Mouse (Mus musculus): Measurements from ENCODE around the gene Fhit. TPM values are rescaled to one million over a fixed set of nuclear protein-coding genes. Genes with fewer than 3 reads are reported as not detected.

The Fhit gene
- polyA plus RNA-seq, 1 experiment from 2014 or later = 6.7 TPM

- no peak overlapping the region for H3K9ac ChIP-seq (replicated peaks)
- no peaks in the 10 kb centered on the region for H3K4me1 ChIP-seq
- no peaks in the 10 kb centered on the region for H3K27me3 ChIP-seq
- 33% methylated on average over 1 of the region's 1 CpGs for WGBS
- no peak overlapping the region for H3K27ac ChIP-seq (replicated peaks)
- no peak for ATAC-seq (ENCODE audit: low FRiP score, low read depth)
- no peaks in the 10 kb centered on the region for H3K36me3 ChIP-seq
- H3K4me2 ChIP-seq (replicated peaks) = no peak overlapping the region
- H3K9me3 ChIP-seq = no peaks in the 10 kb centered on the region
- H3K4me3 ChIP-seq = no peak overlapping the region
These were observed 279.1 kb downstream of the Fhit start for GRCm38 (mm10) chr14:10882759-10883158.

GRCm38 (mm10) chr14:10880749-10881148 lies 281.1 kb downstream of the Fhit start:
- Histone ChIP-seq H3K27me3 (no peaks in the 10 kb centered on the region), H3K27ac (replicated peaks) (no peak overlapping the region), H3K36me3 (no peaks in the 10 kb centered on the region), H3K4me1 (no peaks in the 10 kb centered on the region), H3K9me3 (no peaks in the 10 kb centered on the region), H3K4me2 (replicated peaks) (no peak overlapping the region), H3K9ac (replicated peaks) (no peak overlapping the region), H3K4me3 (no peak overlapping the region)
- no peak for ATAC-seq (ENCODE audit: low FRiP score, low read depth)
- WGBS = 74% methylated on average over 2 of the region's 2 CpGs

GRCm38 (mm10) chr14:10874595-10875372 lies 287.1 kb downstream of the Fhit start:
- H3K4me3 ChIP-seq = no peak overlapping the region
- no peaks in the 10 kb centered on the region for H3K36me3 ChIP-seq
- H3K4me1 ChIP-seq = no peaks in the 10 kb centered on the region
- H3K4me2 ChIP-seq (replicated peaks) = no peak overlapping the region
- no peak overlapping the region for H3K9ac ChIP-seq (replicated peaks)
- no peaks in the 10 kb centered on the region for H3K9me3 ChIP-seq
- H3K27ac ChIP-seq (replicated peaks) = no peak overlapping the region
- 86% methylated on average over 3 of the region's 3 CpGs for whole genome bisulfite sequencing
- no peak for ATAC-seq (ENCODE audit: low FRiP score, low read depth)
- no peaks in the 10 kb centered on the region for H3K27me3 ChIP-seq

GRCm38 (mm10) chr14:10857606-10858005 lies 304.2 kb downstream of the Fhit start:
- Histone ChIP-seq H3K9me3 (no peaks in the 10 kb centered on the region), H3K27me3 (no peaks in the 10 kb centered on the region), H3K4me3 (no peak overlapping the region), H3K36me3 (no peaks in the 10 kb centered on the region), H3K4me1 (no peaks in the 10 kb centered on the region), H3K4me2 (replicated peaks) (no peak overlapping the region), H3K27ac (replicated peaks) (no peak overlapping the region), H3K9ac (replicated peaks) (no peak overlapping the region)
- 70% methylated on average over 3 of the region's 3 CpGs for WGBS
- ATAC-seq (ENCODE audit: low FRiP score, low read depth) = no peak

GRCm38 (mm10) chr14:10851936-10852335 lies 309.9 kb downstream of the Fhit start:
- 77% methylated on average over 1 of the region's 1 CpGs for WGBS
- Histone ChIP-seq H3K27ac (replicated peaks) (no peak overlapping the region), H3K4me2 (replicated peaks) (no peak overlapping the region), H3K4me1 (no peaks in the 10 kb centered on the region), H3K27me3 (no peaks in the 10 kb centered on the region), H3K36me3 (no peaks in the 10 kb centered on the region), H3K9ac (replicated peaks) (no peak overlapping the region), H3K4me3 (no peak overlapping the region), H3K9me3 (no peaks in the 10 kb centered on the region)
- no peak for ATAC-seq (ENCODE audit: low FRiP score, low read depth)

GRCm38 (mm10) chr14:10836001-10836400 lies 325.8 kb downstream of the Fhit start:
- Histone ChIP-seq H3K27me3 (no peaks in the 10 kb centered on the region), H3K9me3 (no peaks in the 10 kb centered on the region), H3K27ac (replicated peaks) (no peak overlapping the region), H3K4me3 (no peak overlapping the region), H3K36me3 (no peaks in the 10 kb centered on the region), H3K4me2 (replicated peaks) (no peak overlapping the region), H3K9ac (replicated peaks) (no peak overlapping the region), H3K4me1 (no peaks in the 10 kb centered on the region)
- WGBS = 84% methylated on average over 1 of the region's 1 CpGs
- ATAC-seq (ENCODE audit: low FRiP score, low read depth) = no peak

- no peaks in the 10 kb centered on the region for H3K36me3 ChIP-seq
- ATAC-seq (ENCODE audit: low FRiP score, low read depth) = no peak
These were observed 337.0 kb downstream of the Fhit start for GRCm38 (mm10) chr14:10824819-10825218.

GRCm38 (mm10) chr14:10813551-10813950 lies 348.3 kb downstream of the Fhit start:
- WGBS = 8% methylated on average over 2 of the region's 2 CpGs
- no peaks in the 10 kb centered on the region for H3K36me3 ChIP-seq
- no peaks in the 10 kb centered on the region for H3K4me1 ChIP-seq
- no peak overlapping the region for H3K4me3 ChIP-seq
- H3K27ac ChIP-seq (replicated peaks) = no peak overlapping the region
- no peak for ATAC-seq (ENCODE audit: low FRiP score, low read depth)
- no peak overlapping the region for H3K9ac ChIP-seq (replicated peaks)
- H3K4me2 ChIP-seq (replicated peaks) = no peak overlapping the region
- H3K9me3 ChIP-seq = no peaks in the 10 kb centered on the region
- no peaks in the 10 kb centered on the region for H3K27me3 ChIP-seq

More at GRCm38 (mm10) chr14:10824819-10825218, 337.0 kb downstream of the Fhit start:
- Histone ChIP-seq H3K4me3 (no peak overlapping the region), H3K27me3 (no peaks in the 10 kb centered on the region), H3K27ac (replicated peaks) (no peak overlapping the region), H3K4me1 (no peaks in the 10 kb centered on the region), H3K9ac (replicated peaks) (no peak overlapping the region), H3K4me2 (replicated peaks) (no peak overlapping the region), H3K9me3 (no peaks in the 10 kb centered on the region)
- WGBS = 72% methylated on average over 4 of the region's 4 CpGs

GRCm38 (mm10) chr14:10798489-10799180 lies 363.2 kb downstream of the Fhit start:
- no peak overlapping the region for H3K4me2 ChIP-seq (replicated peaks)
- no peaks in the 10 kb centered on the region for H3K4me1 ChIP-seq
- WGBS = 78% methylated on average over 4 of the region's 4 CpGs
- H3K4me3 ChIP-seq = no peak overlapping the region
- no peaks in the 10 kb centered on the region for H3K9me3 ChIP-seq
- H3K27me3 ChIP-seq = no peaks in the 10 kb centered on the region
- H3K27ac ChIP-seq (replicated peaks) = no peak overlapping the region
- ATAC-seq (ENCODE audit: low FRiP score, low read depth) = no peak
- H3K36me3 ChIP-seq = no peaks in the 10 kb centered on the region
- H3K9ac ChIP-seq (replicated peaks) = no peak overlapping the region

GRCm38 (mm10) chr14:10797595-10797994 lies 364.2 kb downstream of the Fhit start:
- Histone ChIP-seq H3K9me3 (no peaks in the 10 kb centered on the region), H3K4me1 (no peaks in the 10 kb centered on the region), H3K9ac (replicated peaks) (no peak overlapping the region), H3K36me3 (no peaks in the 10 kb centered on the region), H3K4me2 (replicated peaks) (no peak overlapping the region), H3K27me3 (no peaks in the 10 kb centered on the region), H3K4me3 (no peak overlapping the region), H3K27ac (replicated peaks) (no peak overlapping the region)
- WGBS = 79% methylated on average over 1 of the region's 1 CpGs
- no peak for ATAC-seq (ENCODE audit: low FRiP score, low read depth)

GRCm38 (mm10) chr14:10795498-10796075 lies 366.2 kb downstream of the Fhit start:
- no peaks in the 10 kb centered on the region for H3K9me3 ChIP-seq
- no peak overlapping the region for H3K4me2 ChIP-seq (replicated peaks)
- ATAC-seq (ENCODE audit: low FRiP score, low read depth) = no peak
- H3K27ac ChIP-seq (replicated peaks) = no peak overlapping the region
- no peaks in the 10 kb centered on the region for H3K36me3 ChIP-seq
- no peak overlapping the region for H3K4me3 ChIP-seq
- no peak overlapping the region for H3K9ac ChIP-seq (replicated peaks)
- WGBS = 53% methylated on average over 2 of the region's 2 CpGs
- H3K27me3 ChIP-seq = no peaks in the 10 kb centered on the region
- H3K4me1 ChIP-seq = no peaks in the 10 kb centered on the region

GRCm38 (mm10) chr14:10783929-10784328 lies 377.9 kb downstream of the Fhit start:
- H3K4me1 ChIP-seq = peaks cover 4% of the 10 kb centered on the region; the same call in 1 of the 2 replicates
- WGBS = 89% methylated on average over 3 of the region's 3 CpGs

More at GRCm38 (mm10) chr14:10783929-10784328, 377.9 kb downstream of the Fhit start:
- Histone ChIP-seq H3K27ac (replicated peaks) (no peak overlapping the region), H3K9ac (replicated peaks) (no peak overlapping the region), H3K4me3 (no peak overlapping the region), H3K36me3 (no peaks in the 10 kb centered on the region), H3K4me2 (replicated peaks) (no peak overlapping the region), H3K9me3 (no peaks in the 10 kb centered on the region), H3K27me3 (no peaks in the 10 kb centered on the region)
- no peak for ATAC-seq (ENCODE audit: low FRiP score, low read depth)
